Mouse (Mus musculus) intestine, embryonic 14.5 days (tissue): ENCODE results near the gene Rgs12. TPM values are rescaled to one million over a fixed set of nuclear protein-coding genes. Genes with fewer than 3 reads are reported as not detected.

Experiments
- ATAC-seq: fragments of 200-750 bp; cut with Nextera tagmentation; replicated peaks from 2 replicates; pipeline ENCODE4 v1.8.0; 2017; ENCODE audit warnings: low read depth, moderate number of reproducible peaks, moderate TSS enrichment, moderate library complexity; ENCODE audit not compliant: low FRiP score, low TSS enrichment
- DNase-seq: peaks from one replicate; pipeline ENCODE4 v3.0.0-alpha.2; 2018; ENCODE audit warnings: low spot score
- H3K27ac ChIP-seq: fragments of 300-500 bp; sonication (generic); 2 replicates; pipeline ENCODE4 v1.5.1; 2014; ENCODE audit warnings: low read depth, mild to moderate bottlenecking, control low read depth
- H3K27me3 ChIP-seq: fragments of 300-500 bp; sonication (generic); replicated peaks from 2 replicates; pipeline ENCODE4 v1.6.1; 2014; ENCODE audit warnings: low read length, control low read depth; ENCODE audit not compliant: control insufficient read depth, insufficient read depth
- H3K36me3 ChIP-seq: fragments of 300-500 bp; sonication (generic); 2 replicates; pipeline ENCODE4 v1.6.1; 2014; ENCODE audit warnings: low read length, control low read depth; ENCODE audit not compliant: control insufficient read depth, insufficient read depth
- H3K4me1 ChIP-seq: fragments of 300-500 bp; sonication (generic); replicated peaks from 2 replicates; pipeline ENCODE4 v1.6.1; 2014; ENCODE audit warnings: low read length, control low read depth, mixed read lengths; ENCODE audit not compliant: control insufficient read depth, insufficient read depth
- H3K4me2 ChIP-seq: fragments of 300-500 bp; sonication (generic); 2 replicates; pipeline ENCODE4 v1.6.1; 2014; ENCODE audit warnings: low read length
- H3K4me3 ChIP-seq: fragments of 300-500 bp; sonication (generic); 2 replicates; pipeline ENCODE4 v1.5.1; 2014; ENCODE audit warnings: low read depth, low read length, control low read depth, mixed read lengths
- H3K9ac ChIP-seq: fragments of 300-500 bp; sonication (generic); 2 replicates; pipeline ENCODE4 v1.6.1; 2014; ENCODE audit warnings: mild to moderate bottlenecking, low read length
- H3K9me3 ChIP-seq: fragments of 300-500 bp; sonication (generic); 2 replicates; pipeline ENCODE4 v1.6.1; 2016; ENCODE audit warnings: low read length, control low read depth; ENCODE audit not compliant: control insufficient read depth
- WGBS: fragments of 180-500 bp; shearing (Covaris S2); extraction: QIAGEN DNeasy Blood & Tissue Kit; methylation state at CpG from one replicate; pipeline ENCODE4 v1.1.7; 2014; 5-methylcytosine and 5-hydroxymethylcytosine counted together
- polyA plus RNA-seq: library from polyadenylated mRNA; unstranded; fragments of >200 nt; fragmentation: Nextera tagmentation; extraction: Ambion mirVana; gene quantifications from 2 replicates; pipeline ENCODE4 v1.2.1, GENCODE M21; 2014

The Rgs12 gene
- polyA plus RNA-seq, 1 experiment from 2014 or later: 19.0 TPM

DNA sequence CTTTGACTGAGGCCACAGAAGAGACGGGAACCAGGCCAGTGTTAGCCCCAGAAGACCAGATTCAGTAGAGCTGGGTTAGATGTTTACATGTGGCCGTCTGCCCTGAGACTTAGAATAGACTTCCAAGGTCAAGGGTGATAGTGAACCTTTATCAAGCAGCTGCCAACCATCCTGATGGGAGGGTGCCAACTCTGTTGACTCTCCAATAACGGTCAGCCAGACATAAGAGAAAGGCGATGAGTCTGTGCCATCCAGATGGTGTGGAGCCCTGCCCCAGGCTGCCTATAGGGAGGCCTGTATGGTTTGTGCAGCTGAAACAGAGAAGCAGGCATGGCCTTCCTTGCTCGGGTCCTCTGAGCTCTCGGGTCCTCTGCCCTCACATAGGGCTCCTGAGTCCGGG, 24.7 kb upstream of the Rgs12 start:
- no peak overlapping the region for H3K4me2 ChIP-seq
- H3K27ac ChIP-seq: no peak overlapping the region
- no peaks in the 10 kb centered on the region for H3K9me3 ChIP-seq
- DNase-seq (no peak), ATAC-seq (no peak)
- H3K9ac ChIP-seq: no peak overlapping the region
- H3K4me1 ChIP-seq: no peaks in the 10 kb centered on the region
- no peaks in the 10 kb centered on the region for H3K27me3 ChIP-seq
- peaks cover 9% of the 10 kb centered on the region; the same call in 1 of the 2 replicates for H3K36me3 ChIP-seq
- 76% methylated on average over 7 of the region's 7 CpGs for WGBS
- H3K4me3 ChIP-seq: no peak overlapping the region

DNA sequence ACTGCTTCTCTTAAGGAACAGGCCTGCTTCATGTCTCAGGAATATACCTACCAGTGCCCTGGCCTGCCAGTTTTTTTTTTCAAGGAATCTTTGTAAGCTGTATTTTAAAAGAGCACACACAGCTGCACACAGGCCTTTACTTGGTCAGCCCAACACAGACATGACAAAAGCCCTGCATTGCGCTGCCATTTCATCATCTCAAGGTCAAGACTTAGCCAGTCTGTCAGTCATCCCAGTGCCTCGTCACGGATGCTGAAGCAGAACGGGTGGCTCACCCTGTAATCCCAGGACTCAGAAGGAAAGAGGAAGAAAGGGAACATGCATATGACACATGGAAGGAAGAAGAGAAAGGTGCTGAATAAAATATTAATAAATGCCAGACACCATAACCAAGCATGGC, 21.6 kb upstream of the Rgs12 start:
- no peak overlapping the region for H3K27ac ChIP-seq
- no peaks in the 10 kb centered on the region for H3K9me3 ChIP-seq
- no peak overlapping the region for H3K4me2 ChIP-seq
- H3K27me3 ChIP-seq: no peaks in the 10 kb centered on the region
- 80% methylated on average over 4 of the region's 4 CpGs for WGBS
- peaks cover 9% of the 10 kb centered on the region; the same call in 1 of the 2 replicates for H3K36me3 ChIP-seq
- H3K9ac ChIP-seq: no peak overlapping the region
- no peak overlapping the region for H3K4me3 ChIP-seq
- ATAC-seq (no peak), DNase-seq (no peak)
- H3K4me1 ChIP-seq: peaks cover 5% of the 10 kb centered on the region; the same call in 1 of the 2 replicates

DNA sequence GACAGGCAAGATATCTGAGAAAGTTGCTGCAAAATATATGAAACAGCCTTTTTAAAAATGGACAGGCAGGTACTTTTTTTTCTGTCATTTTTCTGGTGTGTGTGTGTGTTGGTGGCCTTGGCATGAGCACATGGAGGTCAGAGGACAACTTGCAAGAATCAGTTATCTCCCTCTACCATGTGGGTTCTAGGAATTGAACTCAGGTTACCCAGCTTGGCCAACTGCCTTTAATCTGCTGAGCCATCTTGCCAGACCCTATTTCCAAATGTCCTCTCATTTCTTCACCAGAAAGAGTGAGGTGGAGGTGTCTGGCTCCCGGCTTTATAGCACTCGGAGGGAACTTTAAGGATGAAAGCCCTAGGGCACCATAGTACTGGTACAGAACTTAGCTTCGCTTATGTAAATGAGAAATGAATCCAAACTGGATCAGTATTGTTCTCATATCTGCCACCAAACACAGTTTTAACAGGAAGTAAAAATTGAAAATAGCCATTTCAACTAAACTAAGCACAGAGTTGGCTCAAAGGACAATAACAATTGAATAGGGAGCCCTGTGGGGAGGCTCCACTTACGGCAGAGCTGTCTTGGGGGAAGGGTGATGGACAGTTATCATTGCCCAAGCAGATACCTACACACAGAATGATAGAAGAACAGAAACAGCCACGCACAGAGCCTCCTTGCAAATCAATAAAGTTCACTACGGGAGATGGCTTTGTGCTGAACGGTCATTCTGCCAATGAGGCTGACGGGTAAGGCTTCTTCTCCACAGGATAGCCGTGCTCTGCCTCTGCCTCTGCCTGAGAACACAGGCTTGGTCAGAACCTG, 18.9 kb upstream of the Rgs12 start:
- H3K9ac ChIP-seq: no peak overlapping the region
- 82% methylated on average over 9 of the region's 9 CpGs for WGBS
- DNase-seq: no peak
- H3K36me3 ChIP-seq: no peaks in the 10 kb centered on the region
- no peaks in the 10 kb centered on the region for H3K9me3 ChIP-seq
- H3K27ac ChIP-seq: no peak overlapping the region
- no peaks in the 10 kb centered on the region for H3K27me3 ChIP-seq
- no peak overlapping the region for H3K4me3 ChIP-seq
- no peak for ATAC-seq
- H3K4me1 ChIP-seq: peaks cover 5% of the 10 kb centered on the region; the same call in 1 of the 2 replicates
- H3K4me2 ChIP-seq: no peak overlapping the region

DNA sequence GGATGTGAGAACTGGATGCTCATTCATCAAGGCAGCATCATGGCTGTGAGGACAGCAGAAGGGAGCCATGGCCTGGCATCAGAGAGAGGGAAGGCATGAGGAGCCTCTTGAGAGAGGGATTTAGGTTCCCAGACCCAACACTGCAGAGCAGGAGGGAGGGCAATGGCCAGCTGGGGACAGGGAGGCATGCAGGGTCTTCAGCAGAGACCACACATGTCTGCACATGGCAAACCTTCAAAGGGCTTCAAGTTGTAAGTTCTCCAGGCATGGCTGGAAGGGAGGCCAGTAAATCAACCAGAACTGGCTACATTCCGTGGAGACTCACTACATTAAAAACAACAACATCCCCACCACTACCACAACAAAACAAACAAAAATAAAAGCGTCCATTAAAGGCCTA, 18.2 kb upstream of the Rgs12 start:
- H3K4me3 ChIP-seq: no peak overlapping the region
- DNase-seq (no peak), ATAC-seq (no peak)
- no peak overlapping the region for H3K27ac ChIP-seq
- no peak overlapping the region for H3K9ac ChIP-seq
- H3K36me3 ChIP-seq: no peaks in the 10 kb centered on the region
- WGBS: 60% methylated on average over 2 of the region's 2 CpGs
- no peak overlapping the region for H3K4me2 ChIP-seq
- H3K4me1 ChIP-seq: peaks cover 5% of the 10 kb centered on the region; the same call in 1 of the 2 replicates
- no peaks in the 10 kb centered on the region for H3K9me3 ChIP-seq
- H3K27me3 ChIP-seq: no peaks in the 10 kb centered on the region

DNA sequence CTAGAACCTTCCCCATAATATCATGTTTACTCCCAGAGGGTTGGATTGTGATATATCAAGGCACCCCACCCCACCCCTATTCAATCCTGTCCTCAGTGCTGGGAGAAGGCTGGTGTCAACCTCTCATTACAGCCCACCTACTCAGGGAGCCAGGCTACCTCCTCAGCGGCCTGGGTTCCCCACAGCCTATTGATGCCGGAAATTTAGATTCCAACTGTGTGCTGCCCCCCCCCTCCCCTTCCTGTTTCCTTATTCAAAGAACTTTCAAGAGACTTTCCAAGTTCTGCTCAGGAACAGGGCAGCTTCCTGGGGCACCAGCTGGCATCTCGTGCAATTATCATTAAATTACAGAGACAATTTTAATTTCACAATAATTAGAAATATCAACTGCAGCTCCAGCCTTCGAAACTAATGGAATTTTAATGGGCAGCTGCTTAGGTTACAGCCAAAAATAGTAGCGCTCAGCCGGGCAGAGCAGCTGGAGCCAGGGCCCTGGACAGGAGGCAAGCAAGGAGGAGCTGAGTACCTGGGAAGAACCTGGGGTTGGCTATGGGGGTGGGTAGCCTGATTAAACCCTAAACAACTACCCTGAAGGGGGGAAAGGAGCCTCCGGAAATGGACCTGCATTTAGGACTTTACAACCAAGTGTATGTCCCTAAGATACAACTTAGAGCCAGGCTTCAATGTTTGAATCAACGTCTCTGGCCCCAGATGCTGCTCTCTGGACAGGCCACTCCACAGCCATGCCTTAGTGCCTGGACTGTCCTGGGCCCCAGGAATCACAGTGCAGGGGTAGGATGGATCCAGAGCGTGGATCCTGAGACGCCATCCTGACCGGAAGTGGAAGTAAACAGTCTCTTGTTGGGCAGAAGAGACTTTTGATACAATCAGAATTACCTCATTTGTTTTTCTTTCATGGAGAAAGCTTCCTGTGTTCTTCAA, 17.5 kb upstream of the Rgs12 start:
- DNase-seq (no peak), ATAC-seq (no peak)
- Histone ChIP-seq H3K27me3 (no peaks in the 10 kb centered on the region), H3K4me2 (no peak overlapping the region), H3K9ac (no peak overlapping the region), H3K4me1 (peaks cover 5% of the 10 kb centered on the region; the same call in 1 of the 2 replicates), H3K27ac (peak overlapping the region; percentile 62), H3K36me3 (no peaks in the 10 kb centered on the region), H3K9me3 (no peaks in the 10 kb centered on the region), H3K4me3 (no peak overlapping the region)
- 47% methylated on average over 11 of the region's 11 CpGs for WGBS

DNA sequence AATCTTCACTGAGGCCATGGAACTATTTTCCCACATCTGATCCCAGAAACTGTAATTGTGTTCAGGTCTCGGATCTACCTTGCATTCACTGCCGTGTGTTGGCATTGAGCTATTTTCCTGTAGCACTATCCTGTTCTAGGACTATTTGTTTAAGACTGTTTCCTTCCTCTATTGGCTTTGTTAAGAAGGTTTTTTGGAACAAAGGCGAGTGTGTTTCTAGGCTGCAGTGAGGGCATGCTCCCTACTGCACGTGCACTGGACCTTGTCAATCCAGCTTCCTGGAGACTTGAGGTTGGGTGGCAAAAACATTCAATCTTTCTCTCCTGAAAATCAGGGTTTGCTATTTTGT, 16.8 kb upstream of the Rgs12 start:
- H3K4me2 ChIP-seq: no peak overlapping the region
- H3K9me3 ChIP-seq: no peaks in the 10 kb centered on the region
- whole genome bisulfite sequencing: 47% methylated on average over 4 of the region's 4 CpGs
- no peaks in the 10 kb centered on the region for H3K36me3 ChIP-seq
- ATAC-seq (no peak), DNase-seq (no peak)
- H3K27ac ChIP-seq: peak overlapping the region; percentile 62
- H3K9ac ChIP-seq: no peak overlapping the region
- no peak overlapping the region for H3K4me3 ChIP-seq
- H3K4me1 ChIP-seq: peaks cover 5% of the 10 kb centered on the region; the same call in 1 of the 2 replicates
- no peaks in the 10 kb centered on the region for H3K27me3 ChIP-seq

DNA sequence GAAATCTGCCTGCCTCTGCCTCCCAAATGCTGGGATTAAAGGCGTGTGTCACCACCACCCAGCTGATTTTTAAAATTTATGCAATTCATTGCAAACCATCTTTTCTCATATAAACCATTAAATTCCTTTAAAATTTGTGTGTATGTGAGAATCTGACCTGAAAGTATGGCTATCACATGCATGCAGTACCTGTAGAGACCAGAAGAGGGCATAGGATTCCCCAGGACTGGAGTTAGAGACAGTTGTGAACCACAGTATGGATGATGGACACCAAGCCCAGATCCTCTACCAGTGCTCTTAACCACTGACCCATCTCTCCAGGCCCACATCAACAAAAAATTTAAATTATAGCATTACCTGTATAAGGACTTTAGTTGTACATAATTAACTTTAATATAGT, 15.8 kb upstream of the Rgs12 start:
- Histone ChIP-seq H3K4me1 (peaks cover 5% of the 10 kb centered on the region; the same call in 1 of the 2 replicates), H3K27ac (no peak overlapping the region), H3K9ac (no peak overlapping the region), H3K27me3 (no peaks in the 10 kb centered on the region), H3K4me2 (no peak overlapping the region), H3K4me3 (no peak overlapping the region), H3K36me3 (no peaks in the 10 kb centered on the region), H3K9me3 (no peaks in the 10 kb centered on the region)
- ATAC-seq (no peak), DNase-seq (no peak)
- 93% methylated on average over 1 of the region's 1 CpGs for WGBS

DNA sequence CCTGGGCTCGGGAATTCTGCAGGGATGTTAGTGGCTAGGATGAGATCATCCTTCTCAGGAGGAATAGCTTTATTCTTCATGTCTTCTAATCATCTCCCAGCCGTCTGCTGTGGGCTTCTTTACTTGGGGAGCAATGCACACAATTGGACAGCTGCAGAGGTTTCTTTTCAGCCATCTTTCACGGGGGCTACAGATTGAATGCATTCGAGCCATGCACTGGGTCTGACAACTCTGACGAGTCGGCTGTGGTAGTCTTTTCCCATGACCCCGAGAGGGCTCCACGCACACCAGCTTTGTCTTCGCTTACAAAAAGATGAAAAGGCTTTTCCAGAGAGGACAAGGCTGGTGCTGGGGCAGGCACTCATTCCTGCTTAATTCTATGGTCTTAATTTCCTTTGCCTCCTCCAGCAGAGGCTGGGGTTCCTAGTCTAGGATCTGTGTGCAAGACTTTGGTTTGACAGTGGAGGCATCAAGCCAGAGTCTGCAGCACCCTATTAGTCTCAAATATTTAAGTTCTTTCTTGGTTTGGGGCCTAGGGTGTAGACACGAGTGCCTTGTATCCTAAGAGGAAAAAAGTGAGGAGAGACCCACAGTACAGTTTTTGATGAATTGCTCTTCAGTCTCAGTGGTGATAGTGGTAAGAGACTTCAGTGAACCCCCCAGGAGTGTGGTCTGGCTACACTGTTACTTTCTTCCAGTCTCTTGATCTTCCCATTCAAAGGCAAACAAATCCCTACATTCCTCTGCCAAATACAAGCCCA, 7.4 kb upstream of the Rgs12 start:
- no peaks in the 10 kb centered on the region for H3K27me3 ChIP-seq
- WGBS: 57% methylated on average over 10 of the region's 10 CpGs
- ATAC-seq (no peak), DNase-seq (no peak)
- no peaks in the 10 kb centered on the region for H3K4me1 ChIP-seq
- H3K9ac ChIP-seq: no peak overlapping the region
- H3K27ac ChIP-seq: no peak overlapping the region
- no peak overlapping the region for H3K4me3 ChIP-seq
- H3K4me2 ChIP-seq: no peak overlapping the region
- H3K36me3 ChIP-seq: no peaks in the 10 kb centered on the region
- H3K9me3 ChIP-seq: no peaks in the 10 kb centered on the region
